Mouse (Mus musculus) lung, embryonic 16.5 days (tissue): ENCODE results near the gene Vmn1r170. TPM values are rescaled to one million over a fixed set of nuclear protein-coding genes. Genes with fewer than 3 reads are reported as not detected.
"Not testable (repeated sequence)": the region's sequence is repeated elsewhere in the genome, so short reads cannot be mapped to it uniquely, and the experiment has no call there.

Experiments
- ATAC-seq: fragments of 200-750 bp; cut with Nextera tagmentation; 2 replicates; pipeline ENCODE4 v1.8.0; 2017; ENCODE audit warnings: low read depth, mild to moderate bottlenecking, moderate library complexity
- H3K27ac ChIP-seq: fragments of 300-500 bp; sonication (generic); 2 replicates; pipeline ENCODE4 v1.5.1; 2014; ENCODE audit warnings: mild to moderate bottlenecking, control low read depth, low read length
- H3K27me3 ChIP-seq: fragments of 300-500 bp; sonication (generic); 2 replicates; pipeline ENCODE4 v1.6.1; 2014; ENCODE audit warnings: low read depth, low read length, mixed read lengths; ENCODE audit not compliant: control insufficient read depth, insufficient read depth
- H3K36me3 ChIP-seq: fragments of 300-500 bp; sonication (generic); 2 replicates; pipeline ENCODE4 v1.6.1; 2014; ENCODE audit warnings: low read length; ENCODE audit not compliant: control insufficient read depth, insufficient read depth
- H3K4me1 ChIP-seq: fragments of 300-500 bp; sonication (generic); replicated peaks from 2 replicates; pipeline ENCODE4 v1.6.1; 2014; ENCODE audit warnings: low read length, mixed read lengths; ENCODE audit not compliant: control insufficient read depth, insufficient read depth
- H3K4me2 ChIP-seq: fragments of 300-500 bp; sonication (generic); 2 replicates; pipeline ENCODE4 v1.6.1; 2014; ENCODE audit warnings: low read depth, low read length, control low read depth
- H3K4me3 ChIP-seq: fragments of 300-500 bp; sonication (generic); 2 replicates; pipeline ENCODE4 v1.5.1; 2014; ENCODE audit warnings: mild to moderate bottlenecking, low read length, control low read depth
- H3K9ac ChIP-seq: fragments of 300-500 bp; sonication (generic); 2 replicates; pipeline ENCODE4 v1.6.1; 2014; ENCODE audit warnings: low read length, control low read depth
- H3K9me3 ChIP-seq: fragments of 300-500 bp; sonication (generic); 2 replicates; pipeline ENCODE4 v1.6.1; 2016; ENCODE audit warnings: low read length; ENCODE audit not compliant: control insufficient read depth
- WGBS: fragments of 180-500 bp; shearing (Covaris S2); extraction: QIAGEN DNeasy Blood & Tissue Kit; methylation state at CpG from one replicate; pipeline ENCODE4 v1.1.7; 2014; 5-methylcytosine and 5-hydroxymethylcytosine counted together
- polyA plus RNA-seq: library from polyadenylated mRNA; unstranded; fragments of >200 nt; fragmentation: Nextera tagmentation; extraction: Ambion mirVana; gene quantifications from 2 replicates; pipeline ENCODE4 v1.2.1, GENCODE M21; 2015

Gene Vmn1r170
- polyA plus RNA-seq = not detected in 2 replicates

DNA sequence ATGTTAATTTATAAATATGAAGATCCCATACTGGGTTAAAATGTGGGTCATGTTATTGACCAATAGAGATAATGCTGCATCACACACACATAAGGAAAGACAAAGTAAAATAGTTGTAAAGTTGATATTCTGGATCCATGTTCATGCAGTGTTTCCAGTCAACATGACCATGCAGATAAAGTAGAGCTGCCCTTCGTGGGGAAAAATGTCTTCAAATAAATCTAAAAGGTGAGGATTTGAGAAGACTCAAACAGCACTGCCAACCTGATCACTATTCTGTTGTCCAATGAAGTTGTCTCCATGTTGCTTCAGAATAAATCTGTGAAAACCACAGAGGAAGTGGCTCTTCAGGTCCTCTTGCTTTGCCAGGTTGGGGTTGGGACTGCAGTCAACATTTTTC is at the start of gene Vmn1r170:
Vmn1r170 (plus strand) TSS at position 301 of the 400 bp plus-strand sequence.
- not testable (repeated sequence) for H3K4me1 ChIP-seq, H3K9me3 ChIP-seq, H3K27me3 ChIP-seq, H3K27ac ChIP-seq, H3K4me3 ChIP-seq, H3K4me2 ChIP-seq, H3K36me3 ChIP-seq, ATAC-seq, H3K9ac ChIP-seq
- WGBS = 17% methylated on average over 1 of the region's 1 CpGs

DNA sequence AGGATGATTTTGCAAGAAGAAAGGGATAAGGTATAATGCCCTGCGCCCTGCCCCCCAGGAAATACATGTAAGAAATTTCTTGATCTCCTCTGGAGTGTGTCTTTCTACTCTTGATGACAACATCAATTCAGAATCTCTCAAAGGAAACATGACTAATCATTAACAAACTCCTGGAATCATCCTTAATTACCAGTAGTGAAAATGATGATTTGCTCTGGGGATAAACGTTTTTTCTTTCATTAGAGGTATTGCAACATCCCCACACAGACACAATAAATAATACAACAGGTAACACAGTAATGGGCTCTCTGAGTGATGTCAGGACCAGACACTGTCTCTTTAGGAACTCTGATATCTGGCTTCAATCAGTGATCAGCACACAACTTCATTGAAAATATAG is 30.7 kb upstream of the Vmn1r170 start, which contains the start of gene Vmn1r169:
Vmn1r169 (plus strand) TSS at position 301 of the 400 bp plus-strand sequence.
- not testable (repeated sequence) for H3K9me3 ChIP-seq, H3K4me1 ChIP-seq, H3K36me3 ChIP-seq, H3K9ac ChIP-seq, H3K27ac ChIP-seq, H3K27me3 ChIP-seq, H3K4me2 ChIP-seq, ATAC-seq, H3K4me3 ChIP-seq
- 47% methylated on average over 1 of the region's 2 CpGs for WGBS

DNA sequence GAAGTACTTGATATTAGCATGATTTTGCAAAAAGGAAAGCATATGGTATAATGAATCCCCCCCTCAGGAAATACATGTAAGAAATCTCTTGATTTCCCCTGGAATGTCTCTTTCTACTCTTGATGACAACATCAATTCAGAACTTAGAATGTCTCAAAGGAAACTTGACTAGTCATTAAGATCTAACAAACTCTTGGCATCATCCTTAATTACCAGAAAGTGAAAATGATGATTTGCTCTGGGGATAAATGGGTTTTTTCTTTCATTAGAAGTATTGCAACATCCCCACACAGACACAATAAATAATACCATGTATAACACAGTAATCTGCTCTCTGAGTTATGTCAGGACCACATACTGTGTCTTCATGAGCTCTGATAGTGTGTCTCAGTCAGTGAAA is 24.4 kb downstream of the Vmn1r170 start, which contains the start of gene Vmn1r171:
Vmn1r171 (plus strand) TSS at position 301 of the 400 bp plus-strand sequence.
- no peaks in the 10 kb centered on the region; the same call in none of the 2 replicates for H3K9me3 ChIP-seq
- H3K4me1 ChIP-seq = no peaks in the 10 kb centered on the region
- H3K9ac ChIP-seq = no peak within 1 kb of the TSS
- H3K4me3 ChIP-seq = no peak within 1 kb of the TSS
- H3K4me2 ChIP-seq = no peak within 1 kb of the TSS
- no peaks in the 10 kb centered on the region for H3K36me3 ChIP-seq
- ATAC-seq = no peak
- no peak within 1 kb of the TSS for H3K27ac ChIP-seq
- no peaks in the 10 kb centered on the region for H3K27me3 ChIP-seq

Other genes starting within 250 kb of the Vmn1r170 start
- not detected in 2 replicates for gene Nlrp5, start 220.3 kb upstream of the Vmn1r170 start, polyA plus RNA-seq
- gene Vmn1r167, start 99.0 kb upstream of the Vmn1r170 start, polyA plus RNA-seq = not detected in 2 replicates
- not detected in 2 replicates for gene Vmn1r168, start 66.4 kb upstream of the Vmn1r170 start, polyA plus RNA-seq
- gene Vmn1r169, start 30.6 kb upstream of the Vmn1r170 start, polyA plus RNA-seq = not detected in 2 replicates
- not detected in 2 replicates for gene Vmn1r171, start 24.5 kb downstream of the Vmn1r170 start, polyA plus RNA-seq
- not detected in 2 replicates for gene Vmn1r172, start 52.1 kb downstream of the Vmn1r170 start, polyA plus RNA-seq
- not detected in 2 replicates for gene Vmn1r173, start 94.5 kb downstream of the Vmn1r170 start, polyA plus RNA-seq
- gene Vmn1r174, start 146.1 kb downstream of the Vmn1r170 start, polyA plus RNA-seq = not detected in 2 replicates
- gene Vmn1r175, start 204.5 kb downstream of the Vmn1r170 start, polyA plus RNA-seq = not detected in 2 replicates
- not detected in 2 replicates for gene Vmn1r176, start 231.2 kb downstream of the Vmn1r170 start, polyA plus RNA-seq